Mouse (Mus musculus): ENCODE results near the gene Gm20422. TPM values are rescaled to one million over a fixed set of nuclear protein-coding genes. Genes with fewer than 3 reads are reported as not detected.

Gene Gm20422
- polyA plus RNA-seq, 1 experiment from 2014 or later, result not detected

DNA sequence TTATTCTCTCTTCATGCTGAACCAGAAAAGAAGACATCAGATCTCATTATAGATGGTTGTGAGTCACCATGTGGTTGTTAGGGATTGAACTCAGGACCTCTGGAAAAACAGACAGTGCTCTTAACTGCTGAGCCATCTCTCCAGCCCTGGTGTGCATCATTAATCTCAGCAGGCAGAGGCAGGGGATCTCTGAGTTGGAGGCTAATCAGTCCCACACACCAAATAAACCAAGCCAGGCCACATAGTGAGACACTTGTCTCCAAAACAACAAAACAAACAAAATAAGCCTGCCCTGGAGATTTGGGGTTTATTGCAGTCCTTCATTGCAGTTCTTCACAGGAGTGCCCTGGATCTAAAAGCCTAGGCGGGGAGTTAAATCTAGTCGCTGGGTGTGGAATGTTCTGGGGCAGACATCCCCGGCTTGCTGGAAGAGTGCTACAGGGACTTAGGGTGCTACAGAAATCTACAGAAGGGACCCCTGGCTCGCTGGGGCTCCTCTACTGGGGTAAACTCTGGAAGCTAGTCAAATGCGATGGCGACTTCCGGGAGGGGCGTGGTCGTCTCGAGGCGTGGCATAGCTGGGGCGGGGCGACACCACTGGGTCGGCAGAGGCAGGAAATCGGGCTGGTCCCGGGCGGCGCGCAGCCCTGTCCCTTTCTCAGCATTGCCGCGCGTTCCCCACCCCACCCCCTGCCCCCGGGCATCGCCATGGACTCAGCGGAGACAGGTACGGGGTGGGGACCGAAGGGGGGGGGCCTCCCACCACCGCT is 33.6 kb upstream of the Gm20422 start, which contains the start of gene Gmip:
Gmip (plus strand) TSS at position 586 of the 770 bp plus-strand sequence.
- WGBS (ENCODE audit: insufficient replicate concordance), result 7% methylated on average over 27 of the region's 28 CpGs
- Histone ChIP-seq H3K4me2 (peak within 1 kb of the TSS; percentile 96), H3K27ac (ENCODE audit: low read depth, low read length) (no peak within 1 kb of the TSS), H3K9me3 (replicated peaks; ENCODE audit: control insufficient read depth, low read length) (no peaks in the 10 kb centered on the region), H3K36me3 (ENCODE audit: control insufficient read depth, insufficient read depth, low read length) (peaks cover 43% of the 10 kb centered on the region), H3K9ac (ENCODE audit: low read depth, low read length) (peak within 1 kb of the TSS; percentile 76), H3K4me3 (ENCODE audit: low read depth, low read length) (peak within 1 kb of the TSS; percentile 67), H3K27me3 (ENCODE audit: control insufficient read depth, insufficient read depth, low read length) (no peaks in the 10 kb centered on the region), H3K4me1 (ENCODE audit: control insufficient read depth, insufficient read depth, low read length) (0 out of 2 replicates have a peak, but pooled peaks cover 2% of the 10 kb centered on the region)
- peak; percentile 56 for ATAC-seq (replicated peaks; ENCODE audit: insufficient number of reproducible peaks, low FRiP score, low TSS enrichment)

DNA sequence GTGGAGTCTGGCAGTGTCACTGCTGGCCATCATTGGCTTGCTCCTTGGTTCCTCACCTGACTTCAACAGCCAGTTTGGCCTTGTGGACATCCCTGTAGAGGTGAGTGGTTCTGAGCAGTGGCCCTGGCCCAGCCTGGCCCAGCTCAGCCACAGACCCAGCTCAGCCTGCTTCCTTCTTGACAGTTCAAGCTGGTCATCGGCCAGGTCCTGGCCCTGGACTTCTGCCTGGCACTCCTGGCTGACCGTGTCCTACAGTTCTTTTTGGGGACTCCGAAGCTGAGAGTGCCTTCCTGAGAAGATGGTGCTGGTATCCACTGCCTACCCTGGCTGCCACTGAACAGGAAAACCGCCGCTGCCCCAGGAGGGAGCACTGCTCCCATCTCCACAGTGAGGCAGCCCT is 32.5 kb upstream of the Gm20422 start:
- Histone ChIP-seq H3K4me2 (no peak overlapping the region), H3K27ac (ENCODE audit: low read depth, low read length) (no peak overlapping the region), H3K4me1 (ENCODE audit: control insufficient read depth, insufficient read depth, low read length) (0 out of 2 replicates have a peak, but pooled peaks cover 2% of the 10 kb centered on the region), H3K4me3 (ENCODE audit: low read depth, low read length) (no peak overlapping the region), H3K27me3 (ENCODE audit: control insufficient read depth, insufficient read depth, low read length) (no peaks in the 10 kb centered on the region), H3K36me3 (ENCODE audit: control insufficient read depth, insufficient read depth, low read length) (peaks cover 53% of the 10 kb centered on the region), H3K9me3 (replicated peaks; ENCODE audit: control insufficient read depth, low read length) (no peaks in the 10 kb centered on the region), H3K9ac (ENCODE audit: low read depth, low read length) (no peak overlapping the region)
- WGBS (ENCODE audit: insufficient replicate concordance), result 95% methylated on average over 5 of the region's 5 CpGs
- ATAC-seq (replicated peaks; ENCODE audit: insufficient number of reproducible peaks, low FRiP score, low TSS enrichment), result no peak

DNA sequence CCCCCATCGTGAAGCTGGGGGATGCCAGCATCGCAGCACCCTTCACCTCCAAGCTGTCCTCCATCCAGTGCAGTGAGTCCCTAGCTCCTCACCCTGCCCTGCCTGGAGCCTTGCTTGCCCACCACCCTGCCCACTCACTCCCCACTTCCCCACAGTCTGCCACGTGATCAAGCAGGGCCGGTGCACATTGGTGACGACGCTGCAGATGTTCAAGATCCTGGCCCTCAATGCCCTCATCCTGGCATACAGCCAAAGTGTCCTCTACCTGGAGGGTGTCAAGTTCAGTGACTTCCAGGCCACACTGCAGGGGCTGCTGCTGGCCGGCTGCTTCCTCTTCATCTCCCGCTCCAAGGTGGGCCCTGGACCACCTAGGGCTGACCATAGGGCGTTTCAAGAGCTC is 30.8 kb upstream of the Gm20422 start:
- no peak overlapping the region for H3K4me2 ChIP-seq
- H3K27ac ChIP-seq (ENCODE audit: low read depth, low read length), result no peak overlapping the region
- H3K27me3 ChIP-seq (ENCODE audit: control insufficient read depth, insufficient read depth, low read length), result no peaks in the 10 kb centered on the region
- peaks cover 59% of the 10 kb centered on the region for H3K36me3 ChIP-seq (ENCODE audit: control insufficient read depth, insufficient read depth, low read length)
- 0 out of 2 replicates have a peak, but pooled peaks cover 2% of the 10 kb centered on the region for H3K4me1 ChIP-seq (ENCODE audit: control insufficient read depth, insufficient read depth, low read length)
- ATAC-seq (replicated peaks; ENCODE audit: insufficient number of reproducible peaks, low FRiP score, low TSS enrichment), result no peak
- 89% methylated on average over 9 of the region's 9 CpGs for WGBS (ENCODE audit: insufficient replicate concordance)
- H3K9ac ChIP-seq (ENCODE audit: low read depth, low read length), result no peak overlapping the region
- H3K9me3 ChIP-seq (replicated peaks; ENCODE audit: control insufficient read depth, low read length), result no peaks in the 10 kb centered on the region
- no peak overlapping the region for H3K4me3 ChIP-seq (ENCODE audit: low read depth, low read length)

DNA sequence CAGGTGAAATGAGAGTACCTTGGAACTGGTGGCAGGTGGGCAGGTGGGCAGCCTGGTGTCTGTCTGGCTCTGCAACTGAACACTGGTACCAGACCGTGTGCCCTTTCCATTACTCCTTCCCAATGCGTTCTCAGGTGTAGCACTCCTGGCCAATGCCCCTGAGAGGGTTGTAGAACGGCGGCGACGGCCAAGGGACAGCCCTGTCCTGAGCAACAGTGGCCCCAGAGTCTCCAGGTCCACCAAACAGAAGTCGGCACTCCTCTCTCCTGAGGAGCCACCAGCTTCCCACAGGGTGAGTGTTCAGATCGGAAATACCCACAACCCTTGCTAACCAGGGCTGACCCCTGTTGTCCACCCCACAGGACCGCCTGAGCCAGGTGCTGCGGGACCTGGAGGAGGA is 30.4 kb upstream of the Gm20422 start:
- 0 out of 2 replicates have a peak, but pooled peaks cover 2% of the 10 kb centered on the region for H3K4me1 ChIP-seq (ENCODE audit: control insufficient read depth, insufficient read depth, low read length)
- ATAC-seq (replicated peaks; ENCODE audit: insufficient number of reproducible peaks, low FRiP score, low TSS enrichment), result no peak
- H3K27ac ChIP-seq (ENCODE audit: low read depth, low read length), result no peak overlapping the region
- H3K4me2 ChIP-seq, result no peak overlapping the region
- WGBS (ENCODE audit: insufficient replicate concordance), result 91% methylated on average over 10 of the region's 10 CpGs
- no peaks in the 10 kb centered on the region for H3K9me3 ChIP-seq (replicated peaks; ENCODE audit: control insufficient read depth, low read length)
- no peak overlapping the region for H3K9ac ChIP-seq (ENCODE audit: low read depth, low read length)
- H3K27me3 ChIP-seq (ENCODE audit: control insufficient read depth, insufficient read depth, low read length), result no peaks in the 10 kb centered on the region
- no peak overlapping the region for H3K4me3 ChIP-seq (ENCODE audit: low read depth, low read length)
- peaks cover 62% of the 10 kb centered on the region for H3K36me3 ChIP-seq (ENCODE audit: control insufficient read depth, insufficient read depth, low read length)

DNA sequence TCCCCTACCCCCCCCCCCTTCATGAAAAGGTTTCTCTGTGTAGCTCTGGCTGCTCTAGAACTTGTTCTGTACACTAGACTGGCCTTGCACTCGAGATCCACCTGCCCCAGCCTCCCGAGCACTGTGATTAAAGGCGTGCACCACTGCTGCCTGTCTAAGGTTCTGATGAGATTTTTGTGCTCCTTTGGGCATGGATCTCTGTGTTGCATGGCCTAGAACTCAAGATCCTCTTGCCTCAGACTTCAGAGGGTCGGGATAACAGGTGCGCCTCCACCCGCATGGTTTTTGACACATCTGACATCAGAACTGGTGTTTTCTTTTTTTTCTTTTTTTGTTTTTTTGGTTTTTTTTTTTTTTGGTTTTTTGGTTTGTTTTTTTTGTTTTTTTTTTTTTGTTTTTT is 29.9 kb upstream of the Gm20422 start:
- no peaks in the 10 kb centered on the region for H3K9me3 ChIP-seq (replicated peaks; ENCODE audit: control insufficient read depth, low read length)
- no peak overlapping the region for H3K9ac ChIP-seq (ENCODE audit: low read depth, low read length)
- no peak overlapping the region for H3K4me2 ChIP-seq
- no peak overlapping the region for H3K4me3 ChIP-seq (ENCODE audit: low read depth, low read length)
- no peaks in the 10 kb centered on the region for H3K27me3 ChIP-seq (ENCODE audit: control insufficient read depth, insufficient read depth, low read length)
- ATAC-seq (replicated peaks; ENCODE audit: insufficient number of reproducible peaks, low FRiP score, low TSS enrichment), result no peak
- peaks cover 68% of the 10 kb centered on the region for H3K36me3 ChIP-seq (ENCODE audit: control insufficient read depth, insufficient read depth, low read length)
- WGBS (ENCODE audit: insufficient replicate concordance), result 88% methylated on average over 6 of the region's 6 CpGs
- H3K4me1 ChIP-seq (ENCODE audit: control insufficient read depth, insufficient read depth, low read length), result 0 out of 2 replicates have a peak, but pooled peaks cover 2% of the 10 kb centered on the region
- no peak overlapping the region for H3K27ac ChIP-seq (ENCODE audit: low read depth, low read length)

DNA sequence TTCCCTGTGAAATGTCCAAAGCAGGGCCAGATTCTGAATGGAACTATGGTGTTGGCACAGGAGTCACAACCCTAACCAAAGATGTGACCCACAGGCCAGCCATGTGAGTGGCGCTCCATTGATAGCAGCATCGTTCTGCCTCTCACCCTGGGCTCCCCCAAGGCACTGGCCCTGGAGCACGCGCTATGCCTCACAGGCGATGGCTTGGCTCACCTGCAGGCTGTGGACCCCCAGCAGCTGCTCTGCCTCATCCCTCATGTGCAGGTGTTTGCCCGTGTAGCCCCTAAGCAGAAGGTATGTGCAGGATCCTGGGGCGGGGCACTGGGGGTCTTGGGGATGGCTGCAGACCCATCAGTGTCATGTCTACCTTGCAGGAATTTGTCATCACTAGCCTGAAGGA is 28.7 kb upstream of the Gm20422 start:
- H3K4me3 ChIP-seq (ENCODE audit: low read depth, low read length), result no peak overlapping the region
- H3K27me3 ChIP-seq (ENCODE audit: control insufficient read depth, insufficient read depth, low read length), result no peaks in the 10 kb centered on the region
- peaks cover 76% of the 10 kb centered on the region for H3K36me3 ChIP-seq (ENCODE audit: control insufficient read depth, insufficient read depth, low read length)
- no peak for ATAC-seq (replicated peaks; ENCODE audit: insufficient number of reproducible peaks, low FRiP score, low TSS enrichment)
- WGBS (ENCODE audit: insufficient replicate concordance), result 90% methylated on average over 7 of the region's 7 CpGs
- no peaks in the 10 kb centered on the region for H3K9me3 ChIP-seq (replicated peaks; ENCODE audit: control insufficient read depth, low read length)
- no peaks in the 10 kb centered on the region for H3K4me1 ChIP-seq (ENCODE audit: control insufficient read depth, insufficient read depth, low read length)
- H3K4me2 ChIP-seq, result no peak overlapping the region
- H3K27ac ChIP-seq (ENCODE audit: low read depth, low read length), result no peak overlapping the region
- H3K9ac ChIP-seq (ENCODE audit: low read depth, low read length), result no peak overlapping the region

DNA sequence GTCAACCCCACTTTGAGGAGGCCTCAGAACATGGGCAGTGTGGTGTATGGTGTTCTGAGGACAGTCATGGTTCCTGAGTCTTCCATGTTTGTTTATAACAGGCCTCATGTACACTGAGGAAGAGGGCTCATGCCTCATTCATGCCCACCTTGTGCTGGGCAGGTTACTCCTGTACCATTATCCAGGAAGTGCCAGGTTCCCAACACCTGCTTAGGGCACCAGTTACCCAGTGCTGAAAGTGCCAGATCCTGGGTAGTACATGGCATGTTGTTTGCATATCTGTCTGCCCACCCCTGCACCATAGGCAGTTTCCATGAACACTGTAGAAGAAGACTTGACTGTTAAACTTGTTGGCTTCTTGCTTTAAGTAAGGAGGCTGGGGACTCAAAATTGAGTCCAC is 27.5 kb upstream of the Gm20422 start:
- H3K9me3 ChIP-seq (replicated peaks; ENCODE audit: control insufficient read depth, low read length), result no peaks in the 10 kb centered on the region
- H3K9ac ChIP-seq (ENCODE audit: low read depth, low read length), result no peak overlapping the region
- no peak overlapping the region for H3K27ac ChIP-seq (ENCODE audit: low read depth, low read length)
- no peak overlapping the region for H3K4me3 ChIP-seq (ENCODE audit: low read depth, low read length)
- ATAC-seq (replicated peaks; ENCODE audit: insufficient number of reproducible peaks, low FRiP score, low TSS enrichment), result no peak
- peaks cover 80% of the 10 kb centered on the region for H3K36me3 ChIP-seq (ENCODE audit: control insufficient read depth, insufficient read depth, low read length)
- H3K4me2 ChIP-seq, result no peak overlapping the region
- H3K4me1 ChIP-seq (ENCODE audit: control insufficient read depth, insufficient read depth, low read length), result no peaks in the 10 kb centered on the region
- no peaks in the 10 kb centered on the region for H3K27me3 ChIP-seq (ENCODE audit: control insufficient read depth, insufficient read depth, low read length)

DNA sequence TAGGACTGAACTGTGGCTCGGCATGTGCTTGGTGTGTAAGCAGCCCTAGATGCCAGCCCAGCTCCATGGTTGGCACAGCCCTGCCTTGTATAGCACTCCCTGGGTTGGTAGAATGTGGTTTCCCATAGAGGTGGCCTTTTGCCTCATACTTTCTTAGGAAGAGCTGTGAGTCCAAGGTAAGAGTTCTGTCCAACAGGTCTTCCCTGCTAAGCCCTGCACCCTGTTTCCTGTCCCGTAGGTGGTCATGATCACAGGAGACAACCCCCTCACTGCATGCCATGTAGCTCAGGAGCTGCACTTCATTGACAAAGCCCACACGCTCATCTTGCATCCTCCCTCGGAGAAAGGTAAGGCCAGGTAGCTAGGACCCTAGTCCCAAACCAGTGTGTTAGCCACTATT is 27.1 kb upstream of the Gm20422 start:
- no peak overlapping the region for H3K4me3 ChIP-seq (ENCODE audit: low read depth, low read length)
- no peak overlapping the region for H3K9ac ChIP-seq (ENCODE audit: low read depth, low read length)
- no peak overlapping the region for H3K27ac ChIP-seq (ENCODE audit: low read depth, low read length)
- ATAC-seq (replicated peaks; ENCODE audit: insufficient number of reproducible peaks, low FRiP score, low TSS enrichment), result no peak
- H3K9me3 ChIP-seq (replicated peaks; ENCODE audit: control insufficient read depth, low read length), result no peaks in the 10 kb centered on the region
- H3K4me2 ChIP-seq, result no peak overlapping the region
- 94% methylated on average over 4 of the region's 4 CpGs for WGBS (ENCODE audit: insufficient replicate concordance)
- H3K36me3 ChIP-seq (ENCODE audit: control insufficient read depth, insufficient read depth, low read length), result peaks cover 80% of the 10 kb centered on the region
- no peaks in the 10 kb centered on the region for H3K4me1 ChIP-seq (ENCODE audit: control insufficient read depth, insufficient read depth, low read length)
- no peaks in the 10 kb centered on the region for H3K27me3 ChIP-seq (ENCODE audit: control insufficient read depth, insufficient read depth, low read length)

DNA sequence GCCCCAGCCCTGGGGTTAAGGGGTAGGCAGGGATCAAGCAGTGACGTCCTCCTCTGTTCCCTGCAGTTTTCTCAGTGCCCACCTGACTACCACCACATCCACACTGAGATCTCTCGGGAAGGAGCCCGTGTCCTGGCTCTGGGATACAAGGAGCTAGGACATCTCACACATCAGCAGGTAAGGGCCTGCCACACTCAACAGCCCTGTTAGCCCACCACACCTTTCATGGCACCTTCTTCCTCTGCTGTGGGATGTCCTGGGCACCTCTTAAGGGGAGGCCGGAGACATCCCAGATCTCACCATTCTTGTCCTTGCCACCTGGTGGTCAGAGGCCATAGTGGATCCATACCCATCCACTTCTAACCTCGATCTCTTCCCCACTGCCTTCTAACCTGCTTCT is 25.3 kb upstream of the Gm20422 start:
- no peaks in the 10 kb centered on the region for H3K27me3 ChIP-seq (ENCODE audit: control insufficient read depth, insufficient read depth, low read length)
- H3K4me2 ChIP-seq, result no peak overlapping the region
- H3K4me1 ChIP-seq (ENCODE audit: control insufficient read depth, insufficient read depth, low read length), result no peaks in the 10 kb centered on the region
- H3K27ac ChIP-seq (ENCODE audit: low read depth, low read length), result no peak overlapping the region
- no peak overlapping the region for H3K9ac ChIP-seq (ENCODE audit: low read depth, low read length)
- no peak overlapping the region for H3K4me3 ChIP-seq (ENCODE audit: low read depth, low read length)
- H3K9me3 ChIP-seq (replicated peaks; ENCODE audit: control insufficient read depth, low read length), result no peaks in the 10 kb centered on the region
- WGBS (ENCODE audit: insufficient replicate concordance), result 91% methylated on average over 5 of the region's 5 CpGs
- ATAC-seq (replicated peaks; ENCODE audit: insufficient number of reproducible peaks, low FRiP score, low TSS enrichment), result no peak
- H3K36me3 ChIP-seq (ENCODE audit: control insufficient read depth, insufficient read depth, low read length), result peaks cover 80% of the 10 kb centered on the region
